Mouse (Mus musculus): ENCODE data around the gene Vmn1r42.
"Not testable (repeated sequence)": the region's sequence is repeated elsewhere in the genome, so short reads cannot be mapped to it uniquely, and the experiment has no call there.

The Vmn1r42 gene

DNA sequence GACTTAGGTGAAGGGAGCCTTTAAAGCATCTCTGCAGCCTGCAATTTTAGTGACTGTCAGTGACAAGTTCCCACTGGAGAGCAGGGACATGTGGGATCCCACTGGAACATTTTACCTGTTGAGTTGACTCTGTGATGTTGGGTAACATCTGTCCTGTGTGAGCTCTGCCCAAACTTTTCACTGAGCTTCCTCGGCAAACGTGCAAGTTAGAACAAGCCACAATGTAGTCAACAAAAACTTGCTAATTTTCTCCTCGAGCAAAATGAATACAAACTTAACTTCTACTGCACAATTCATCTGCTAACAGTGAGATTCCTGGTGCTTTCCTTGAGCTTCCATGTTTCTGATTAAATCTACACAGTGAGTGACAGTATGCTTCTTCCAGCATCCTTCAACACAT, at the start of gene Vmn1r42, which contains the start of gene Vmn1r43:
TSS of gene Vmn1r42 (minus strand) at position 101 of the 400 bp plus-strand sequence.
TSS of gene Vmn1r43 (minus strand) at position 101 of the 400 bp plus-strand sequence.
- not testable (repeated sequence) for H3K27me3 ChIP-seq (ENCODE audit: insufficient read depth, low read length)

DNA sequence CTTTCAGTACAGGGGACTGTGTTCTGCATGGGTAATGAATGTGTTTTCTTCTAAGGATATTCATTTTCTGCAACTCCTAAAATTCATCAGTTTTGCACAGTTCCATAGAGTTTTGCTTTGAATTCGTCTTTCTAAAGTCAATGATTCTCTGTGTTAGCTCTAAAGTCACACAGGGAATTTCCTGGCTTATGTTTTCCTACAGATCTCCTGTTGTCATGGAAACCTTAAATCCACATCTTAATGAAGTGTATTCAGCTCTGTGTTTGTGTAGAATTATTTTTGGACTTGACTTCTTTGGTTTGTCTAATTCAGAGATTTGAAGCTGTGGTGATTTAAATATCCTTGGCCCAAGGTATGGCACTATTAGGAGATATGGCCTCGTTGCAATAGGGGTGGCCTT, 7.6 kb upstream of the Vmn1r42 start:
- H3K36me3 ChIP-seq (ENCODE audit: insufficient read depth, low read length), result no peaks in the 10 kb centered on the region
- no peak overlapping the region for H3K4me3 ChIP-seq (replicated peaks; ENCODE audit: low read length)
- H3K4me1 ChIP-seq (replicated peaks; ENCODE audit: low read depth, low read length), result no peaks in the 10 kb centered on the region
- H3K9me3 ChIP-seq (ENCODE audit: low read length), result no peaks in the 10 kb centered on the region
- no peaks in the 10 kb centered on the region for H3K27me3 ChIP-seq (ENCODE audit: insufficient read depth, low read length)
- TF ChIP-seq CTCF (conservative IDR thresholded peaks at IDR 0.05; ENCODE audit: low read length) (no peak), NANOG (IDR thresholded peaks at IDR 0.05; ENCODE audit: borderline replicate concordance, low read length) (no peak), POU5F1 (IDR thresholded peaks at IDR 0.05; ENCODE audit: borderline replicate concordance, low read length) (no peak)

More for the DNA sequence above, at the start of gene Vmn1r42, which contains the start of gene Vmn1r43:
- H3K4me3 ChIP-seq (replicated peaks; ENCODE audit: low read length); H3K36me3 ChIP-seq (ENCODE audit: insufficient read depth, low read length); H3K4me1 ChIP-seq (replicated peaks; ENCODE audit: low read depth, low read length); H3K9me3 ChIP-seq (ENCODE audit: low read length): not testable (repeated sequence)

DNA sequence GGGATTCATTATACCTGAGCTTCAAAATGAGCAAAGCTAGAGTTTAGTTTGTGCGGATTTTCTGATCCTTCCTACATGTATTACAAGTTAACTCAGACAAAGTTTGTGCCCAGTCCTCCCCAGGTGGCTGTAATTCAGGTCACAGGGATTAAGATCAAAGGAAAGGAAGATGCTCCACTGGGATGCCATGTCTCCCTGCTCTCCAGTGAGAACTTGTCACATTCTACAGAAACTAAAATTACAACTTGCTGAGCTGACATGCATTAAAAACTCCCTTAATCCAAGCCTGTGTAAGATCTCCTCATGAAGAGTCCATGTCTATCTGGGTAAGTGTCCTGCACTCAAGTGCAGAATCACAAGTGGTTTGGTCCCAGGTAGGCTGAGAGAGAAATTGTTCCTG, 7.1 kb upstream of the Vmn1r42 start, which contains the start of gene Vmn1r44:
TSS of gene Vmn1r44 (plus strand) at position 301 of the 400 bp plus-strand sequence.
- Histone ChIP-seq H3K27me3 (ENCODE audit: insufficient read depth, low read length) (no peaks in the 10 kb centered on the region), H3K4me1 (replicated peaks; ENCODE audit: low read depth, low read length) (no peaks in the 10 kb centered on the region), H3K9me3 (ENCODE audit: low read length) (no peaks in the 10 kb centered on the region), H3K36me3 (ENCODE audit: insufficient read depth, low read length) (no peaks in the 10 kb centered on the region), H3K4me3 (replicated peaks; ENCODE audit: low read length) (no peak within 1 kb of the TSS)
- TF ChIP-seq POU5F1 (IDR thresholded peaks at IDR 0.05; ENCODE audit: borderline replicate concordance, low read length) (no peak), CTCF (conservative IDR thresholded peaks at IDR 0.05; ENCODE audit: low read length) (no peak), NANOG (IDR thresholded peaks at IDR 0.05; ENCODE audit: borderline replicate concordance, low read length) (no peak)

DNA sequence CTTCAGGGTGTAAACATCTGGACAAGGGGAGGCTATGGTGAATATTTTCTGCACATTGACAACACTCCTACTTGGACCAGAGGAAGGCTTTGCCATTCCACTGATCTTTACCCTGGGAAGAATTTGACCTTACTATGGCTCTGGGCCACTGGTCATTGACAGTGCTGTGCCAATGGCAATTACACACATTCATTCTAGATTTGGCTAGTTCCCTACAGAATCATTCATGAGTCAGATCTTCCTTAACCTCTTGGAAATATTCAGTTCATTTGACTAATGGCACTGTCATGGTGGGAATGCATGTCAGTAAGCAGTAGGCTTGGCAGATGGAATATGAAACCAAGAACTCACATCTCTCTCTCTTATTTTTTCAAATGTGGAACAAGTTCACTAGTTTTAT, 4.7 kb upstream of the Vmn1r42 start:
- TF ChIP-seq NANOG (IDR thresholded peaks at IDR 0.05; ENCODE audit: borderline replicate concordance, low read length) (no peak), POU5F1 (IDR thresholded peaks at IDR 0.05; ENCODE audit: borderline replicate concordance, low read length) (no peak), CTCF (conservative IDR thresholded peaks at IDR 0.05; ENCODE audit: low read length) (no peak)
- Histone ChIP-seq H3K9me3 (ENCODE audit: low read length) (no peaks in the 10 kb centered on the region), H3K36me3 (ENCODE audit: insufficient read depth, low read length) (no peaks in the 10 kb centered on the region), H3K4me3 (replicated peaks; ENCODE audit: low read length) (no peak overlapping the region), H3K4me1 (replicated peaks; ENCODE audit: low read depth, low read length) (no peaks in the 10 kb centered on the region), H3K27me3 (ENCODE audit: insufficient read depth, low read length) (no peaks in the 10 kb centered on the region)

DNA sequence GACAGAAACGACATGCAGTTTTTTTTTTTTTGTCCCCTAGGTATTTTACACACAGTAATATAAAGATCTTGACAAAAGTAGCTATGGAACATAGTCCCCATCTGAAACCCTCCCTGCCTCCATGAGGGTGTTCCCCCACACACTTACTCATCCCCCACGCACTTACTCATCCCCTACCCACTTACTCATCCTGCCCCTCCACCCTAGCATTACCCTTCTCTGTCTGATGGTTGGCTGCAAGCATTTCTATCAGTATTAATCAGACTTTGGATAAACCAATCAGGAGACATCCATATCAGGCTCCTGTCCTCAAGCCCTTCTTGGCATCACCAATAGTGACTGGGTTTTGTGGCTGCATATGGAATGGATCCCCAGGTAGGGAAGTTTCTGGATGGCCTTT, 750 bp upstream of the Vmn1r42 start:
- Histone ChIP-seq H3K36me3 (ENCODE audit: insufficient read depth, low read length) (no peaks in the 10 kb centered on the region), H3K27me3 (ENCODE audit: insufficient read depth, low read length) (no peaks in the 10 kb centered on the region), H3K4me1 (replicated peaks; ENCODE audit: low read depth, low read length) (no peaks in the 10 kb centered on the region), H3K9me3 (ENCODE audit: low read length) (no peaks in the 10 kb centered on the region), H3K4me3 (replicated peaks; ENCODE audit: low read length) (no peak overlapping the region)
- TF ChIP-seq NANOG (IDR thresholded peaks at IDR 0.05; ENCODE audit: borderline replicate concordance, low read length), result no peak
- TF ChIP-seq POU5F1 (IDR thresholded peaks at IDR 0.05; ENCODE audit: borderline replicate concordance, low read length), result no peak
- no peak for TF ChIP-seq CTCF (conservative IDR thresholded peaks at IDR 0.05; ENCODE audit: low read length)

DNA sequence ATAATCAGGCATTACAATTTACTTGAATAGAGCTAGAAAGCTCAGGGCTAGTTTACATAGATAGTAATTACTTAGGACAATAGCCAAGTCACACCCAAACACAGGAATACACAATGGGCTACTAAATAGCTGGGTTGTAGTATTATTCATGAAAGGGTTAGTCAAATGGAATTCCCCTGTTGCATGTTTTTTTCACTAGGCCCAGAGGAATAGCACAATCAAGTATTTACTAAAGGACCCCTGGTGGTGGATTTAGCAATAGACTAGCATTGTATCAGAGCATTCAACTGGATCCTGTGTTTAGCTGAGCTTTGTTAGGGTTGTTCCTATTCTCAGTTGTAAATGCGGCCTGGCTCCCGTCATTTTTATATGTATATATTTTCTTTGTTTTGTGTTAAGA, 8.2 kb downstream of the Vmn1r42 start:
- no peak overlapping the region for H3K4me3 ChIP-seq (replicated peaks; ENCODE audit: low read length)
- H3K27me3 ChIP-seq (ENCODE audit: insufficient read depth, low read length), result no peaks in the 10 kb centered on the region
- H3K4me1 ChIP-seq (replicated peaks; ENCODE audit: low read depth, low read length), result no peaks in the 10 kb centered on the region
- H3K9me3 ChIP-seq (ENCODE audit: low read length), result peaks cover 55% of the 10 kb centered on the region
- no peak for TF ChIP-seq CTCF (conservative IDR thresholded peaks at IDR 0.05; ENCODE audit: low read length)
- no peak for TF ChIP-seq NANOG (IDR thresholded peaks at IDR 0.05; ENCODE audit: borderline replicate concordance, low read length)
- no peak for TF ChIP-seq POU5F1 (IDR thresholded peaks at IDR 0.05; ENCODE audit: borderline replicate concordance, low read length)
- H3K36me3 ChIP-seq (ENCODE audit: insufficient read depth, low read length), result no peaks in the 10 kb centered on the region

DNA sequence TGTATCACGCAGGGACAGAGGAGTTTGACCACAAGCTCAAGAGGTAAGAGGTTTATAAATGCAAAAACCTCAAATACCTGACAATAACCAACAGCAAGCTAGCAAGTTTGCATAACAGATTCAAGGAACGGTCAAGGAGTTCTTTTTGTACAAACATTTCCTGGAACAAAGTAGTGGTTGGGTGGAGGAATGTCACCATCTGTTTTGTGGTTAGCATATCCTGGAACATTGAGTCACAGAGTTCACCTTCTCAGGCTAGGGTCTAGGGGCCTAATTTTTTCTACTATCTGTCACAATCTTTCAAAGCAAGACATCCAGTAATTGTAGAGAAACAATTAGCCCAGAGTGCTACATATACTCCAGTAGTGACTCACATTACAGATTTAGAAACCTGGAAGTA, 8.9 kb downstream of the Vmn1r42 start:
- no peaks in the 10 kb centered on the region for H3K4me1 ChIP-seq (replicated peaks; ENCODE audit: low read depth, low read length)
- no peak for TF ChIP-seq CTCF (conservative IDR thresholded peaks at IDR 0.05; ENCODE audit: low read length)
- no peak for TF ChIP-seq NANOG (IDR thresholded peaks at IDR 0.05; ENCODE audit: borderline replicate concordance, low read length)
- no peak for TF ChIP-seq POU5F1 (IDR thresholded peaks at IDR 0.05; ENCODE audit: borderline replicate concordance, low read length)

DNA sequence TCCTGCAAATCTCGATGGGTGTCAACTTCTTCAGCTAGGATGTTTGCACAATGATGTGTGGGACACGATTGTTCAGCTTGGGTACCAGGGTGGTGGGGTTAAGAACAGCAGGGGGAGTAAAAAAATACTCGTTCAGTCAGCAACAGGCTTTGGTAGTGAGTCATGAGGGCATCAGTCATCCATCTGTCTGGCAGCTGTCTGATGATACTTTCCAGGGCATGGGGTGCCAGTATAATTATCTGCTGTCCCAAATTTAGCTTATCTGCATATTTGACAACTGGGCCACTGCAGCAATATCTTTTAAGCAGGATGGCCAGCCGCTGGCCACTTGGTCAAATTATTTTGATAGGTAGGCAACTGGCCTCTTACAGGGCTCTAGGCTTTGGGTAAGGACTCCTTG, 12.4 kb downstream of the Vmn1r42 start:
- TF ChIP-seq CTCF (conservative IDR thresholded peaks at IDR 0.05; ENCODE audit: low read length) (no peak), NANOG (IDR thresholded peaks at IDR 0.05; ENCODE audit: borderline replicate concordance, low read length) (no peak), POU5F1 (IDR thresholded peaks at IDR 0.05; ENCODE audit: borderline replicate concordance, low read length) (no peak)
- Histone ChIP-seq H3K27me3 (ENCODE audit: insufficient read depth, low read length) (no peaks in the 10 kb centered on the region), H3K4me1 (replicated peaks; ENCODE audit: low read depth, low read length) (no peaks in the 10 kb centered on the region), H3K9me3 (ENCODE audit: low read length) (peaks cover 97% of the 10 kb centered on the region), H3K36me3 (ENCODE audit: insufficient read depth, low read length) (0 out of 2 replicates have a peak, but pooled peaks cover 3% of the 10 kb centered on the region), H3K4me3 (replicated peaks; ENCODE audit: low read length) (no peak overlapping the region)

More for the DNA sequence above, 8.9 kb downstream of the Vmn1r42 start:
- Histone ChIP-seq H3K4me3 (replicated peaks; ENCODE audit: low read length) (no peak overlapping the region), H3K27me3 (ENCODE audit: insufficient read depth, low read length) (no peaks in the 10 kb centered on the region), H3K9me3 (ENCODE audit: low read length) (peaks cover 62% of the 10 kb centered on the region), H3K36me3 (ENCODE audit: insufficient read depth, low read length) (no peaks in the 10 kb centered on the region)

DNA sequence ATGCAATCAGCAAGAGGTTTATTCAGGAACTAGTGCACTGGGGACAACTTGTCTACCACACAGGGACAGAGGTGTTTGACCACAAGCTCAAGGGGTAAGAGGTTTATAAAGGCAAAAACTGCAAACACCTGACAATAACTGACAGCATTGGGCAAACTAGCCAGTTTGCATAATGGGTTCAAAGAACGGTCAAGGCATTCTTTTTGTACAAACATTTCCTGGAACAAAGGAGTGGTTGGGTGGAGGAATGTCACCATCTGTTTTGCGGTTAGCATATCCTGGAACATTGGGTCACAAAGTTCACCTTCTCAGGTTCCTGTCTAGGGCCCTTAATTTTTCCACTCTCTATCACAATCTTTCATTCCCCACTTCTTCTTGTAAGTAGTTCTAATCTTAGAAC, 16.4 kb downstream of the Vmn1r42 start:
- Histone ChIP-seq H3K4me3 (replicated peaks; ENCODE audit: low read length) (no peak overlapping the region), H3K27me3 (ENCODE audit: insufficient read depth, low read length) (no peaks in the 10 kb centered on the region), H3K4me1 (replicated peaks; ENCODE audit: low read depth, low read length) (no peaks in the 10 kb centered on the region), H3K9me3 (ENCODE audit: low read length) (peaks cover 80% of the 10 kb centered on the region), H3K36me3 (ENCODE audit: insufficient read depth, low read length) (0 out of 2 replicates have a peak, but pooled peaks cover 3% of the 10 kb centered on the region)
- TF ChIP-seq NANOG (IDR thresholded peaks at IDR 0.05; ENCODE audit: borderline replicate concordance, low read length) (peak; percentile 9; the same call in 1 of the 2 replicates), POU5F1 (IDR thresholded peaks at IDR 0.05; ENCODE audit: borderline replicate concordance, low read length) (no peak), CTCF (conservative IDR thresholded peaks at IDR 0.05; ENCODE audit: low read length) (no peak)

All from E14TG2a.4 (cell line).